Mouse (Mus musculus) kidney, adult 2 months (tissue): ENCODE measurements around the gene Dbx2.

ENCODE experiments used
- CTCF ChIP-seq: fragments of 200-500 bp; conservative IDR thresholded peaks from 2 replicates; pipeline ENCODE4 v1.5.1; 2011; ENCODE audit warnings: low read depth, mild to moderate bottlenecking, control low read depth, low read length, moderate library complexity, mixed read lengths; ENCODE audit not compliant: insufficient read depth, insufficient read length
- POLR2A ChIP-seq: fragments of 200-500 bp; IDR thresholded peaks from one replicate; pipeline ENCODE4 v1.6.1; 2011; ENCODE audit warnings: low read depth, low read length, control low read depth

DNA sequence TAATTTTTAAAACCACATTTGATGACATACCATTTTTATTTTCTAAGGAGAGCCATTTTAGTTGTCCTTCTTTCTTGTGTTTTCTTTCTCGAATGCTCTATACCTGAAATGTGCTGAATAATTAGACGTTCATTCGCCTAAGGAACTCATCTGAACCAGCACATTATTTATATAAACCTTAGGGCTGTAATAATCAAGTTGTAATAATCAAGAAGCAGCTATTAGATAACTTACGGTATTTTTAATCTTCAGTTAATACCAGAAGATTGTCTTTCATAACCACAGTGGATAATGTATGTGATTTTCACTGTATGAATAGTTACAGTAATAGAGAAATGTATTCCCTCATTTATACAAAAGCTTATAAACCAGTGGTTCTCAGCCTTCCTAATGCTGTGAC is 9.2 kb upstream of the Dbx2 start:
- TF ChIP-seq CTCF (no peak), POLR2A (no peak)
